Mouse (Mus musculus): Measurements from ENCODE around the gene Pknox2.

Pknox2 gene

GRCm38 (mm10) chr9:37147359-37147685, at the start of gene Pknox2:
TSS of gene Pknox2 (minus strand) at chr9:37147407.
- DNase-seq (ENCODE audit: low spot score) = peak; percentile 59

- no peak for DNase-seq (ENCODE audit: low spot score)
Observed at GRCm38 (mm10) chr9:37188024-37188423, 40.8 kb upstream of the Pknox2 start.

- DNase-seq (ENCODE audit: low spot score) = no peak
Observed at GRCm38 (mm10) chr9:37187407-37187806, 40.2 kb upstream of the Pknox2 start.

GRCm38 (mm10) chr9:37183176-37183575, 36.0 kb upstream of the Pknox2 start:
- no peak for DNase-seq (ENCODE audit: low spot score)

- no peak for DNase-seq (ENCODE audit: low spot score)
Observed at GRCm38 (mm10) chr9:37181596-37181995, 34.4 kb upstream of the Pknox2 start.

GRCm38 (mm10) chr9:37179596-37179995, 32.4 kb upstream of the Pknox2 start:
- DNase-seq (ENCODE audit: low spot score) = no peak

- no peak for DNase-seq (ENCODE audit: low spot score)
Observed at GRCm38 (mm10) chr9:37178911-37179310, 31.7 kb upstream of the Pknox2 start.

- DNase-seq (ENCODE audit: low spot score) = no peak
Observed at GRCm38 (mm10) chr9:37177551-37177950, 30.3 kb upstream of the Pknox2 start.

- peak; percentile 35 for DNase-seq (ENCODE audit: low spot score)
Observed at GRCm38 (mm10) chr9:37177107-37177506, 29.9 kb upstream of the Pknox2 start.

- DNase-seq (ENCODE audit: low spot score) = no peak
Observed at GRCm38 (mm10) chr9:37176002-37176401, 28.8 kb upstream of the Pknox2 start.

- DNase-seq (ENCODE audit: low spot score) = no peak
Observed at GRCm38 (mm10) chr9:37173376-37173775, 26.2 kb upstream of the Pknox2 start.

- DNase-seq (ENCODE audit: low spot score) = no peak
Observed at GRCm38 (mm10) chr9:37166899-37167298, 19.7 kb upstream of the Pknox2 start.

- DNase-seq (ENCODE audit: low spot score) = no peak
Observed at GRCm38 (mm10) chr9:37160686-37161085, 13.5 kb upstream of the Pknox2 start.

GRCm38 (mm10) chr9:37147886-37148285, 679 bp upstream of the Pknox2 start:
- DNase-seq (ENCODE audit: low spot score) = no peak

GRCm38 (mm10) chr9:37146603-37147358, 426 bp downstream of the Pknox2 start:
- DNase-seq (ENCODE audit: low spot score) = peak; percentile 47

GRCm38 (mm10) chr9:37146353-37146602, 929 bp downstream of the Pknox2 start:
- DNase-seq (ENCODE audit: low spot score) = no peak

GRCm38 (mm10) chr9:37145616-37146352, 1.4 kb downstream of the Pknox2 start:
- peak; percentile 24 for DNase-seq (ENCODE audit: low spot score)

GRCm38 (mm10) chr9:37145151-37145615, 2.0 kb downstream of the Pknox2 start:
- DNase-seq (ENCODE audit: low spot score) = peak; percentile 18

- DNase-seq (ENCODE audit: low spot score) = no peak
Observed at GRCm38 (mm10) chr9:37144696-37145095, 2.5 kb downstream of the Pknox2 start.

GRCm38 (mm10) chr9:37144251-37144650, 3.0 kb downstream of the Pknox2 start:
- no peak for DNase-seq (ENCODE audit: low spot score)

- no peak for DNase-seq (ENCODE audit: low spot score)
Observed at GRCm38 (mm10) chr9:37143046-37143931, 3.9 kb downstream of the Pknox2 start.

- DNase-seq (ENCODE audit: low spot score) = no peak
Observed at GRCm38 (mm10) chr9:37142107-37142506, 5.1 kb downstream of the Pknox2 start.
